Mouse (Mus musculus): ENCODE measurements around the gene Gm6034.
"Not testable (repeated sequence)": the region's sequence is repeated elsewhere in the genome, so short reads cannot be mapped to it uniquely, and the experiment has no call there.

GRCm38 (mm10) chr17:36036126-36036525 is 6.6 kb upstream of the Gm6034 start:
- TF ChIP-seq CTCF, POLR2A (IDR thresholded peaks at IDR 0.05; ENCODE audit: extremely low read depth, insufficient read depth, low read length): not testable (repeated sequence)

All from cortical plate, adult 2 months (tissue).